Mouse (Mus musculus) liver, postnatal 0 days (tissue): ENCODE measurements around the gene Slc43a1. TPM values are rescaled to one million over a fixed set of nuclear protein-coding genes. Genes with fewer than 3 reads are reported as not detected.
A peak's percentile ranks its signal among the peaks of the same experiment; 100 is the strongest.

ENCODE experiments used
- ATAC-seq: fragments of 200-750 bp; cut with Nextera tagmentation; 2 replicates; pipeline ENCODE4 v1.8.0; 2017; ENCODE audit warnings: mild to moderate bottlenecking, moderate library complexity
- DNase-seq: peaks from one replicate; pipeline ENCODE4 v3.0.0-alpha.2; 2016
- H3K27ac ChIP-seq: fragments of 300-500 bp; sonication (generic); 2 replicates; pipeline ENCODE4 v1.5.1; 2014; ENCODE audit warnings: antibody characterized with exemption, moderate library complexity, mild to moderate bottlenecking, low read depth
- H3K27me3 ChIP-seq: fragments of 300-500 bp; sonication (generic); 2 replicates; pipeline ENCODE4 v1.6.1; 2014; ENCODE audit warnings: low read length, control low read depth, mixed read lengths; ENCODE audit not compliant: insufficient read depth
- H3K36me3 ChIP-seq: fragments of 300-500 bp; sonication (generic); replicated peaks from 2 replicates; pipeline ENCODE4 v1.6.1; 2014; ENCODE audit warnings: mild to moderate bottlenecking, control low read depth, low read length, moderate library complexity, mixed read lengths; ENCODE audit not compliant: insufficient read depth
- H3K4me1 ChIP-seq: fragments of 300-500 bp; sonication (generic); 2 replicates; pipeline ENCODE4 v1.6.1; 2014; ENCODE audit warnings: antibody characterized with exemption, mild to moderate bottlenecking, control low read depth; ENCODE audit not compliant: insufficient read depth
- H3K4me2 ChIP-seq: fragments of 300-500 bp; sonication (generic); 2 replicates; pipeline ENCODE4 v1.6.1; 2014; ENCODE audit warnings: low read depth, mild to moderate bottlenecking, low read length, moderate library complexity, mixed read lengths
- H3K4me3 ChIP-seq: fragments of 300-500 bp; sonication (generic); 2 replicates; pipeline ENCODE4 v1.5.1; 2014; ENCODE audit warnings: low read depth, low read length
- H3K9ac ChIP-seq: fragments of 300-500 bp; sonication (generic); replicated peaks from 2 replicates; pipeline ENCODE4 v1.6.1; 2014; ENCODE audit warnings: mild to moderate bottlenecking, moderate library complexity
- H3K9me3 ChIP-seq: fragments of 300-500 bp; sonication (generic); 2 replicates; pipeline ENCODE4 v1.6.1; 2016; ENCODE audit warnings: mild to moderate bottlenecking, control low read depth, low read length, mixed read lengths
- CTCF ChIP-seq: sonication (generic); IDR thresholded peaks from 2 replicates; pipeline ENCODE4 v1.5.1; 2016; ENCODE audit warnings: antibody characterized with exemption, low read depth
- EP300 ChIP-seq: IDR thresholded peaks from 2 replicates; pipeline ENCODE4 v1.6.1; 2016; ENCODE audit warnings: antibody characterized with exemption, low read depth, mild to moderate bottlenecking
- WGBS: fragments of 180-500 bp; shearing (Covaris S2); extraction: QIAGEN DNeasy Blood & Tissue Kit; methylation state at CpG from one replicate; pipeline ENCODE4 v1.1.7; 2014; ENCODE audit not compliant: insufficient replicate concordance; 5-methylcytosine and 5-hydroxymethylcytosine counted together
- polyA plus RNA-seq: library from polyadenylated mRNA; unstranded; fragments of >200 nt; fragmentation: Nextera tagmentation; extraction: Ambion mirVana; gene quantifications from 2 replicates; pipeline ENCODE4 v1.2.1, GENCODE M21; 2015

Gene Slc43a1
- polyA plus RNA-seq, 1 experiment from 2014 or later = 67.8 TPM

- Histone ChIP-seq H3K4me2 (peak overlapping the region; percentile 39), H3K9me3 (no peaks in the 10 kb centered on the region), H3K4me3 (no peak overlapping the region), H3K27me3 (peaks cover 86% of the 10 kb centered on the region), H3K27ac (no peak overlapping the region), H3K36me3 (no peaks in the 10 kb centered on the region), H3K4me1 (peaks cover 24% of the 10 kb centered on the region), H3K9ac (no peak overlapping the region)
- peak; percentile 16 for DNase-seq
- ATAC-seq = peak; percentile 60
- no peak for TF ChIP-seq EP300
- no peak for TF ChIP-seq CTCF
- WGBS = 8% methylated on average over 6 of the region's 6 CpGs
These were observed 44.4 kb downstream of the Slc43a1 start for GRCm38 (mm10) chr2:84883084-84883483.

DNA sequence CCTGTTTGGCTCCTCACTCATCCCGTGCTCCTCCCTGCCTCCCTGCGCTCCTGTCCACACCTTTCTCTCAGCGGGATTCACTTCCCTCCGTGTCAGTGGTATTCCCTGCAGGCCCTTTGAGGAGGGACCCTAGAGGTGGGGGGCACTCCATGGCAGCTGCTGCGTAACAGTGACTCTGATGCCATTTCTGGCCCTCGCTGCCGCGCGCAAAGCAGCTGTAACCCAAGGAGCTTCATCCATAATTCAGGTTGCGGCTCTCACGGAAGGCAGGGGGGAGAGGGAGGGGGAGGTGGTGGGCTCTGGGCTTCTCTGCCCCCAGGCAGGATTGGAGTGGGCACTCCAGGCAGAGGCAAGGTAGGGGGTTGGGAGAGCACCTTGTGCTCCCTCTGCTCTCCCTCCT lies 44.9 kb downstream of the Slc43a1 start:
- no peak for DNase-seq
- H3K4me2 ChIP-seq = no peak overlapping the region
- TF ChIP-seq CTCF = no peak
- TF ChIP-seq EP300 = no peak
- WGBS = 19% methylated on average over 11 of the region's 11 CpGs
- H3K4me3 ChIP-seq = no peak overlapping the region
- no peak overlapping the region for H3K27ac ChIP-seq
- H3K4me1 ChIP-seq = peaks cover 27% of the 10 kb centered on the region
- H3K27me3 ChIP-seq = peaks cover 85% of the 10 kb centered on the region
- no peak overlapping the region for H3K9ac ChIP-seq
- no peaks in the 10 kb centered on the region for H3K36me3 ChIP-seq
- ATAC-seq = no peak
- no peaks in the 10 kb centered on the region for H3K9me3 ChIP-seq

GRCm38 (mm10) chr2:84883942-84884341 lies 45.3 kb downstream of the Slc43a1 start:
- DNase-seq = peak; percentile 11
- no peak overlapping the region for H3K9ac ChIP-seq
- no peaks in the 10 kb centered on the region for H3K36me3 ChIP-seq
- no peak overlapping the region for H3K4me3 ChIP-seq
- peaks cover 28% of the 10 kb centered on the region for H3K4me1 ChIP-seq
- WGBS = 68% methylated on average over 4 of the region's 4 CpGs
- TF ChIP-seq CTCF (no peak), EP300 (no peak)
- H3K27ac ChIP-seq = no peak overlapping the region
- no peak overlapping the region for H3K4me2 ChIP-seq
- H3K27me3 ChIP-seq = peaks cover 88% of the 10 kb centered on the region
- H3K9me3 ChIP-seq = no peaks in the 10 kb centered on the region
- ATAC-seq = no peak

- Histone ChIP-seq H3K36me3 (no peaks in the 10 kb centered on the region), H3K4me2 (no peak overlapping the region), H3K27me3 (peaks cover 95% of the 10 kb centered on the region), H3K27ac (no peak overlapping the region), H3K9ac (no peak overlapping the region), H3K4me1 (peaks cover 34% of the 10 kb centered on the region), H3K4me3 (no peak overlapping the region), H3K9me3 (no peaks in the 10 kb centered on the region)
- TF ChIP-seq EP300 = no peak
- TF ChIP-seq CTCF = peak; percentile 41
- WGBS = 46% methylated on average over 4 of the region's 4 CpGs
- DNase-seq (no peak), ATAC-seq (no peak)
These were observed 46.0 kb downstream of the Slc43a1 start for GRCm38 (mm10) chr2:84884611-84885010.

GRCm38 (mm10) chr2:84885084-84886055 lies 46.7 kb downstream of the Slc43a1 start:
- no peak for TF ChIP-seq EP300
- no peak for TF ChIP-seq CTCF
- no peak overlapping the region for H3K9ac ChIP-seq
- WGBS = 15% methylated on average over 20 of the region's 23 CpGs
- no peak overlapping the region for H3K4me3 ChIP-seq
- H3K9me3 ChIP-seq = no peaks in the 10 kb centered on the region
- no peaks in the 10 kb centered on the region for H3K36me3 ChIP-seq
- DNase-seq (no peak), ATAC-seq (no peak)
- H3K4me2 ChIP-seq = no peak overlapping the region
- no peak overlapping the region for H3K27ac ChIP-seq
- peaks cover 34% of the 10 kb centered on the region for H3K4me1 ChIP-seq
- peaks cover 91% of the 10 kb centered on the region for H3K27me3 ChIP-seq

DNA sequence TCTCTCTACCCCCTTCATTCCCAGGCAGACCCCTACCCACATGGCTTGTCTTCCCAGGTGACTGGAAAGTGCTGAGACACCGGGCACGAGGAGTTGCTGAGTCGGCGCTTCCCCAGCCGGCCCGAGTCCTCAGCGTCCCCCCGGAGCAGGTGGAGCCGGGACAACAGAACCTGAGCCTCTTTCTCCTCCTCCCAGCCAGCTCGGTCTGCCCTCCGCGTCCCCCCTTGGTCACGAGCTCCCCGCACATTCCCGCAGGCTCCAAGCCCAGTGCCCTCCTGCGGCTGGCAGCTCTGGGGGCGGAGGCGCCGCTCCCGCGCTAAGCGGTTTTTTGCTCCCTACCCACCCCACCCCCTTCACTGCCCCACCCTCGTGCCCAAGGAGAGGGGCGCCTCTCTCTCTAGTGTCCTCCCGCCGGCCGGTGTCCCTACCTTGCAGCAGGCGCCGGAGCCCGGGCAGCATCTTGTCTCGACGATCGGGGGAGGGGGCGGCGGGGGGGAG lies 47.6 kb downstream of the Slc43a1 start, which contains the start of gene Rtn4rl2:
Rtn4rl2 (minus strand) TSS at position 477 of the 498 bp plus-strand sequence.
- Histone ChIP-seq H3K27ac (no peak within 1 kb of the TSS), H3K27me3 (peaks cover 84% of the 10 kb centered on the region), H3K9me3 (no peaks in the 10 kb centered on the region), H3K36me3 (no peaks in the 10 kb centered on the region), H3K9ac (peak within 1 kb of the TSS; percentile 26; the same call in 1 of the 2 replicates), H3K4me3 (peak within 1 kb of the TSS; percentile 42), H3K4me1 (peaks cover 34% of the 10 kb centered on the region), H3K4me2 (peak within 1 kb of the TSS; percentile 74)
- ATAC-seq (no peak), DNase-seq (peak; percentile 22)
- TF ChIP-seq CTCF = no peak
- TF ChIP-seq EP300 = no peak
- WGBS = 0% methylated on average over 22 of the region's 35 CpGs
